Mouse (Mus musculus) cerebellum, adult 2 months (tissue): ENCODE measurements around the gene Ahsg.

Experiments used
- CTCF ChIP-seq: fragments of 200-500 bp; IDR thresholded peaks from 2 replicates; pipeline ENCODE4 v1.5.1; 2011; ENCODE audit warnings: low read depth, mild to moderate bottlenecking, control low read depth, low read length, moderate library complexity, borderline replicate concordance; ENCODE audit not compliant: insufficient read depth
- POLR2A ChIP-seq: fragments of 200-500 bp; IDR thresholded peaks from 2 replicates; pipeline ENCODE4 v1.6.1; 2011; ENCODE audit warnings: low read length, control low read depth, borderline replicate concordance; ENCODE audit not compliant: insufficient read depth

DNA sequence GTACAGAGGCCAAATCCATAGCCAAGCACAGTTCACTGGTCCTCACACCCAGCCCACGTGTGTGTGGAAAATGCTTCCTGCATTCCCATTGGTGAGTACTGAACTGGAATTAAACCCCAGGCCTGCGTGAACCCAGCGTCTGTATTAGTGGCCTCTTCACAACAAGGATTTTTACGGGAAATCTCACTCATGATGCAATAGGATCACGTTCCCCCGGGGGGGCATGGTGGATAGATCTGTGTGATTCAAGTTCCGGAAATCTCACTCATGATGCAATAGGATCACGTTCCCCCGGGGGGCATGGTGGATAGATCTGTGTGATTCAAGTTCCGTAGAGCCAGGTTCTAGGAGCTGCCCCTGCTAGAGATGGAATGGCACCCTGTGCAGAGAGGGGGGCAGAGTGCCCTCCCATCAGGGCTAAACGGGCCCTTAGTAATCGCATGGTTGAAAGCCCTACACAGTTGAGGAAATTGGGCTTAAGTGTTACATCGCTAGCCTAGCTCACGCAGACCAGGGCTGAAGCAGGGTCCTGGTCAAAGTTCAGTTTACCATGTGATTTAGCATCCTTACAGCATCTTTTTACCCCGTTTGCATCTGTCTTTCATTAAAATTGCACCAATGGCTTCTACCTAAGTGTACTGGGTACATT, 27.7 kb downstream of the Ahsg start:
- TF ChIP-seq POLR2A (no peak), CTCF (no peak)
